Mouse (Mus musculus) cerebellum, adult 8-10 months (tissue): ENCODE measurements around the gene Zfy1.
"Not testable (repeated sequence)": the region's sequence is repeated elsewhere in the genome, so short reads cannot be mapped to it uniquely, and the experiment has no call there.

Experiments used
- DNase-seq: peaks from one replicate; pipeline ENCODE4 v3.0.0; 2022

Zfy1 gene

DNA sequence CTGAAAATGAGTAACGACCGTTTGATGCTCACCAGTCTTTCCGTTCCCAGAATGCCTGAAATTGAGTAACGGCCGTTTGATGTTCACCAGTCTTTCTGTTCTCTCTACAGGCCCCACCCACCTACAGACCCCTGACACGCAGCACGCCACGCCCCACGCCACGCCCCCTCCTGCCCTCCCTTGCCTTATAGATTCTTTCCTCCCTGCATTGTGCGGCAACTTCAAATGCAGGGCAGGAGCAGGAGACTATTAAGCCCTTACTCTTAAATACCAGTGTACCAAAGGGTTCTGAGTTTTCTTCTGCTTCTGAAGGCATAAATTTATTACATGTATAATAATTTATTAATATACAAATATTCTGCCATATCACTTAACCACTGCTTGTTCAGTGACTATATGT, at the start of gene Zfy1:
Gene Zfy1 (minus strand): TSS at position 101 of the 400 bp plus-strand sequence.
- not testable (repeated sequence) for DNase-seq

GRCm38 (mm10) chrY:818396-818795, 21.2 kb upstream of the Zfy1 start, which contains the start of gene Uba1y:
Gene Uba1y (plus strand): TSS chrY:818649.
- DNase-seq, result no peak

GRCm38 (mm10) chrY:808991-809661, 11.9 kb upstream of the Zfy1 start:
- no peak for DNase-seq
